In genomic region chr1:78203622-78204211, GRCm38 (mm10) we compare ENCODE assay signal across 8 mouse cellular contexts. TPM values are rescaled to one million over a fixed set of nuclear protein-coding genes. Genes with fewer than 3 reads are reported as not detected.
DNase-seq lines count a peak whose midpoint lies in the region; ATAC-seq and TF ChIP-seq lines count a peak whose summit lies in the region.

No protein-coding gene starts in this region.

- H3K79me2 ChIP-seq in myocyte (ENCODE audit: control insufficient read depth, insufficient read depth): no peaks in the 10 kb centered on the region

- H3K4me1 ChIP-seq in lung, embryonic 15.5 days: peaks cover 11% of the 10 kb centered on the region
- peaks cover 9% of the 10 kb centered on the region; the same call in 1 of the 2 replicates for H3K4me1 ChIP-seq in embryonic facial prominence, embryonic 15.5 days
- peaks cover 3% of the 10 kb centered on the region; the same call in 1 of the 2 replicates for H3K4me1 ChIP-seq in intestine, embryonic 15.5 days (replicated peaks)

- no peaks in the 10 kb centered on the region for H3K9me3 ChIP-seq in lung, embryonic 15.5 days
- no peaks in the 10 kb centered on the region for H3K9me3 ChIP-seq in embryonic facial prominence, embryonic 15.5 days (replicated peaks)
- H3K9me3 ChIP-seq in intestine, embryonic 15.5 days: no peaks in the 10 kb centered on the region

- H3K27me3 ChIP-seq in lung, embryonic 15.5 days: peaks cover 98% of the 10 kb centered on the region
- peaks cover 89% of the 10 kb centered on the region for H3K27me3 ChIP-seq in embryonic facial prominence, embryonic 15.5 days
- H3K27me3 ChIP-seq in intestine, embryonic 15.5 days (replicated peaks): peaks cover 93% of the 10 kb centered on the region
- H3K27me3 ChIP-seq in myocyte (ENCODE audit: control insufficient read depth, insufficient read depth, insufficient read length): no peaks in the 10 kb centered on the region

- H3ac ChIP-seq in myocyte (ENCODE audit: control insufficient read depth, insufficient read length): no peak overlapping the region

- no peak; the same call in 1 of the 2 replicates for ATAC-seq in lung, embryonic 15.5 days (ENCODE audit: borderline replicate concordance, extremely low read depth, low FRiP score, low TSS enrichment)
- ATAC-seq in embryonic facial prominence, embryonic 15.5 days (ENCODE audit: insufficient number of reproducible peaks, low FRiP score, low TSS enrichment, low read depth): no peak; the same call in 1 of the 2 replicates
- peak; percentile 53; the same call in 1 of the 2 replicates for ATAC-seq in intestine, embryonic 15.5 days

- no peak for DNase-seq in lung, postnatal 4 days
- DNase-seq in ovary, postnatal 14 days (ENCODE audit: low spot score): no peak
- no peak for DNase-seq in urinary bladder, postnatal 4 days (ENCODE audit: low spot score in 2 of 2)
- DNase-seq in cerebellum, adult 18-20 months: no peak

- no peak overlapping the region for H3K9ac ChIP-seq in lung, embryonic 15.5 days
- H3K9ac ChIP-seq in embryonic facial prominence, embryonic 15.5 days: peak overlapping the region; percentile 21; the same call in 1 of the 2 replicates
- no peak overlapping the region for H3K9ac ChIP-seq in intestine, embryonic 15.5 days

- H3K4me3 ChIP-seq in lung, embryonic 15.5 days: peak overlapping the region; percentile 44
- H3K4me3 ChIP-seq in embryonic facial prominence, embryonic 15.5 days (replicated peaks): peak overlapping the region; percentile 51
- H3K4me3 ChIP-seq in intestine, embryonic 15.5 days (replicated peaks): peak overlapping the region; percentile 34
- peak overlapping the region; percentile 33 for H3K4me3 ChIP-seq in myocyte

- under 1% methylated on average over 33 of the region's 33 CpGs for WGBS in lung, embryonic 15.5 days
- under 1% methylated on average over 33 of the region's 33 CpGs for WGBS in embryonic facial prominence, embryonic 15.5 days
- WGBS in intestine, embryonic 15.5 days: under 1% methylated on average over 33 of the region's 33 CpGs

- H3K27ac ChIP-seq in lung, embryonic 15.5 days: no peak overlapping the region
- H3K27ac ChIP-seq in embryonic facial prominence, embryonic 15.5 days (replicated peaks): peak overlapping the region; percentile 58
- no peak overlapping the region for H3K27ac ChIP-seq in intestine, embryonic 15.5 days

- TF ChIP-seq POLR2A in myocyte (IDR thresholded peaks at IDR 0.05; ENCODE audit: insufficient read length, low read depth): no peak

- peak overlapping the region; percentile 68 for H3K4me2 ChIP-seq in lung, embryonic 15.5 days
- H3K4me2 ChIP-seq in embryonic facial prominence, embryonic 15.5 days (replicated peaks): peak overlapping the region; percentile 65
- H3K4me2 ChIP-seq in intestine, embryonic 15.5 days (replicated peaks): peak overlapping the region; percentile 52
- peak overlapping the region; percentile 89 for H3K4me2 ChIP-seq in myocyte (ENCODE audit: low read depth)

- H3K36me3 ChIP-seq in lung, embryonic 15.5 days: no peaks in the 10 kb centered on the region
- no peaks in the 10 kb centered on the region for H3K36me3 ChIP-seq in embryonic facial prominence, embryonic 15.5 days
- no peaks in the 10 kb centered on the region for H3K36me3 ChIP-seq in intestine, embryonic 15.5 days
- H3K36me3 ChIP-seq in myocyte (ENCODE audit: control insufficient read depth, insufficient read depth): no peaks in the 10 kb centered on the region

TF ChIP-seq in myocyte, 11 proteins besides CTCF, POLR2A, EP300 and RAD21:
- no peak for TF ChIP-seq MAX (IDR thresholded peaks at IDR 0.05; ENCODE audit: low read depth)
- no peak for TF ChIP-seq SRF (IDR thresholded peaks at IDR 0.05; ENCODE audit: control insufficient read depth, insufficient read length, low read depth)
- no peak for TF ChIP-seq REST (IDR thresholded peaks at IDR 0.05; ENCODE audit: insufficient read depth, insufficient read length)
- no peak for TF ChIP-seq POLR2AphosphoS2 (IDR thresholded peaks at IDR 0.05; ENCODE audit: insufficient read length, low read depth)
- no peak for TF ChIP-seq E2F4 (IDR thresholded peaks at IDR 0.05; ENCODE audit: insufficient read depth)
- no peak for TF ChIP-seq MYOD1 (IDR thresholded peaks at IDR 0.05; ENCODE audit: control insufficient read depth in 1 of 3, insufficient read length in 2 of 3, low read depth in 2 of 3)
- TF ChIP-seq MYOG (IDR thresholded peaks at IDR 0.05; ENCODE audit: control insufficient read depth in 1 of 3, insufficient read depth in 1 of 3, insufficient read length in 2 of 3, low read depth in 2 of 3): no peak
- no peak for TF ChIP-seq CEBPB (IDR thresholded peaks at IDR 0.05; ENCODE audit: insufficient read depth, poor library complexity, severe bottlenecking)
- TF ChIP-seq TCF3 (IDR thresholded peaks at IDR 0.05; ENCODE audit: insufficient read length, low read depth): no peak
- TF ChIP-seq TCF12 (IDR thresholded peaks at IDR 0.05; ENCODE audit: insufficient read depth, poor library complexity, severe bottlenecking): no peak
- TF ChIP-seq USF1 (IDR thresholded peaks at IDR 0.05; ENCODE audit: low read depth): no peak

RNA-seq across cellular contexts. Expression of gene Pax3, which starts 6.8 kb away (rescaled TPM):
- polyA plus RNA-seq in lung, embryonic 15.5 days (2015; fragmentation: Nextera tagmentation; extraction: Ambion mirVana): 0.04 and 0.06 TPM in 2 replicates
- 47.0 and 47.2 TPM in 2 replicates for polyA plus RNA-seq in embryonic facial prominence, embryonic 15.5 days (2015; fragmentation: Nextera tagmentation; extraction: Ambion mirVana)
- 0.04 TPM in 1 of 2 replicates, not detected in the other for polyA plus RNA-seq in intestine, embryonic 15.5 days (2015; fragmentation: Nextera tagmentation; extraction: Ambion mirVana)
- polyA plus RNA-seq in myocyte (2012; fragmentation: generic; extraction: Trizol): 0.10 TPM

Comparison
In these comparisons a context has a peak if more than half of its experiments do, and no peak if none do; other contexts are left out.
1. RNA of gene Pax3, which starts 6.8 kb away (polyA plus RNA-seq): 47.0 to 47.2 TPM in embryonic facial prominence, embryonic 15.5 days; 0.10 TPM in myocyte (single experiment), 0.04 to 0.06 TPM in lung, embryonic 15.5 days and 0.04 TPM in intestine, embryonic 15.5 days; every median in the first group is over 10 times any median in the second.
2. Peak in every context shown above with its lines, with median percentiles within 50 percentile points of each other: H3K4me2 ChIP-seq and H3K4me3 ChIP-seq.